Mouse (Mus musculus) spleen, adult 2 months (tissue): ENCODE data around the gene Gm20403.

Experiments used
- CTCF ChIP-seq: fragments of 200-500 bp; IDR thresholded peaks from 2 replicates; pipeline ENCODE4 v1.5.1; 2011; ENCODE audit warnings: mild to moderate bottlenecking, inconsistent platforms; ENCODE audit not compliant: insufficient read depth, insufficient read length, insufficient replicate concordance; ENCODE audit errors: extremely low read depth
- POLR2A ChIP-seq: fragments of 200-500 bp; IDR thresholded peaks from 2 replicates; pipeline ENCODE4 v1.6.1; 2011; ENCODE audit warnings: low read depth, low read length, inconsistent platforms

DNA sequence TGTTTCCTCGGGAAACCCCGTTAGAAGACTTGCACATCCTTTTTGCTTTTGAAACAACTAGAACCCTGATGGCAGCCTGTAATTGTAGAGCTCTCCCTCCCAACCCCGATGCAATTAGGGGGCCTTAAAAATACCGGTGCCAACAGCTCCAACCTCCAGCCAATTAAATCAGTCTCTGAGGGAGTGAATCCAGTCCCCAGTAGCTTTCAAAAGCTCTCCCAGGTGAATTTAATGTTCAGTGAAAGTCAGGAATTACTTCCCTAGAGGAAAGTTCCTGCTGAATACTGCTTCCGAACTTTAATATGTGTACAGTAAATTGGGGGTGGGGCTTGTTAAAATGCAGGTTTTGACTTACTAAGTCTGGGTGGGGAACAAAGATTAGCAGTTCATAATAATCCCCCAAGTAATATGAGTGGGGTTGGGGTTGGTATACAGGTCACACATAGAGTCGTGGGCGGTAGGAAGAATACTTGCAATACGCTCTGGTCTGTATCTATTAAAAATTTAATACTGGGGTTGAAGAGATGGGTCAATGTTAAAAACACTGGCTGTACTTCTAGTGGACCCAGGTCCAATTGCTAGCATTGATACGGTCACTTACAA lies 30.9 kb upstream of the Gm20403 start:
- TF ChIP-seq POLR2A (no peak), CTCF (no peak)
